Mouse (Mus musculus) liver, embryonic 16.5 days (tissue): ENCODE measurements around the gene Dock2. TPM values are rescaled to one million over a fixed set of nuclear protein-coding genes. Genes with fewer than 3 reads are reported as not detected.

Source experiments
- ATAC-seq: fragments of 200-750 bp; cut with Nextera tagmentation; 2 replicates; pipeline ENCODE4 v1.8.0; 2017; ENCODE audit warnings: low read depth, mild to moderate bottlenecking, moderate number of reproducible peaks, moderate library complexity
- H3K27ac ChIP-seq: fragments of 300-500 bp; sonication (generic); 2 replicates; pipeline ENCODE4 v1.5.1; 2014; ENCODE audit warnings: mild to moderate bottlenecking, low read length
- H3K27me3 ChIP-seq: fragments of 300-500 bp; sonication (generic); 2 replicates; pipeline ENCODE4 v1.6.1; 2014; ENCODE audit warnings: low read depth, low read length, mixed read lengths; ENCODE audit not compliant: control insufficient read depth, insufficient read depth
- H3K36me3 ChIP-seq: fragments of 300-500 bp; sonication (generic); 2 replicates; pipeline ENCODE4 v1.6.1; 2014; ENCODE audit warnings: mild to moderate bottlenecking; ENCODE audit not compliant: control insufficient read depth, insufficient read depth
- H3K4me1 ChIP-seq: fragments of 300-500 bp; sonication (generic); 2 replicates; pipeline ENCODE4 v1.6.1; 2014; ENCODE audit warnings: low read depth, low read length, mixed read lengths; ENCODE audit not compliant: control insufficient read depth
- H3K4me2 ChIP-seq: fragments of 300-500 bp; sonication (generic); 2 replicates; pipeline ENCODE4 v1.6.1; 2014; ENCODE audit warnings: low read depth, low read length, mixed read lengths
- H3K4me3 ChIP-seq: fragments of 300-500 bp; sonication (generic); 2 replicates; pipeline ENCODE4 v1.5.1; 2014; ENCODE audit warnings: low read depth, mild to moderate bottlenecking, low read length
- H3K9ac ChIP-seq: fragments of 300-500 bp; sonication (generic); 2 replicates; pipeline ENCODE4 v1.6.1; 2014; ENCODE audit warnings: low read depth, low read length
- H3K9me3 ChIP-seq: fragments of 300-500 bp; sonication (generic); replicated peaks from 2 replicates; pipeline ENCODE4 v1.6.1; 2016; ENCODE audit warnings: low read length; ENCODE audit not compliant: control insufficient read depth
- WGBS: fragments of 180-500 bp; shearing (Covaris S2); extraction: QIAGEN DNeasy Blood & Tissue Kit; methylation state at CpG from one replicate; pipeline ENCODE4 v1.1.7; 2014; ENCODE audit not compliant: insufficient replicate concordance; 5-methylcytosine and 5-hydroxymethylcytosine counted together
- polyA plus RNA-seq: library from polyadenylated mRNA; unstranded; fragments of >200 nt; fragmentation: Nextera tagmentation; extraction: Ambion mirVana; gene quantifications from 2 replicates; pipeline ENCODE4 v1.2.1, GENCODE M21; 2015

Gene Dock2
- polyA plus RNA-seq, 1 experiment from 2014 or later, result 5.3 TPM

DNA sequence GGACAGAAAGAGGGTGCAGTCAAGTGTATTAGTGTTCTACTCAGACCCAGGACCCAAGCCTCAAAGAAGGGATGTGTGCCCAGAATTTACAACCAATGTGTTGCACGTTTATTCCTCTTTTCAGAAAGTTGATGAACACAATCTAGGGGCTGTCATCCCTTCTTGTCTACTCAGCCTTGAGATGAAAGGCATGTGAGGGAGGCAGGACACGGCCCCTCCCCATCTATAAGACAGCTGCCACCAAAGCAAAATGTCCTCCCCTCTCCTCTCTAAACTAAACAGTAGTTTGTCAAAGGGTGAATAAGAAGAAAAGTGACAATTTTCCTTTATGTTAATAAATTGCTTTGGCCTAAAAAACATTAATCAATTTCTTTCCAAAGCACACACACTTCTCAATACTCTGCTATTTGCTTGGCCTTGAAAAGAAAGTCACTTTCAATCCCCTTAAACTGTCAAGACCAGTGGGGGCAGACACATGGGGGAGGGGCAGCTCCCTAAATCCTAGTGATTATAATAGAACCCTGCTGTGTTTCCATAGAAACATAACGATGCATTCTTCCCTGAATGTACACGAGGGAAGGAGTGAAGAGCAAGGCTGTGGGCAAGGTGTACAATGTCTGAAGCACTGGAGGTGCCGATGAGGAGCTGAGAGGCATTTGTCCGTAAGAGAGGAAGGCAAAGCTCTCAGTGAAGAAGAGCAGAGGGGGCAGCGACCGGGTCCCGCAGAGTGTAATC is 367.6 kb downstream of the Dock2 start:
- H3K4me2 ChIP-seq, result no peak overlapping the region
- WGBS, result 65% methylated on average over 9 of the region's 9 CpGs
- no peak for ATAC-seq

DNA sequence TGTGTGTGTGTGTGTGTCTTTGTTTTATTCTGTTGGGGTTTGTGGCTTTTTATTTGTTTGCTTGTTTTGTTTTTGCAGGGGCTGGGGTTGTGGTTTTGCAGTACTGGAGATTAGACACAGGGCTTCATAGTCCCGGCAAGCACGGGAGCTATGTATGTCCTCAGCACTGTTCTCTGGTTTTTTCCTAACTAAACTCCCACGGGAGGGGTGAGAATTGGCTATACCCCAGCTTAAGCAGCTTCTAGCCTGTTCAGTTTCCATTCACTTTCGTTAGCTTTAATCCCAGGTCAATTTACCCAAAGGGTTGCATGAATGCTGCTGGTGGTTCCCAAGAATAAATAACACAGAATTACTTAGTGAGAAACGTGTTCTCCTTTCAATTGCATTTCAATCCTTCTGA is 376.8 kb downstream of the Dock2 start:
- Histone ChIP-seq H3K4me1 (no peaks in the 10 kb centered on the region), H3K36me3 (no peaks in the 10 kb centered on the region), H3K9me3 (no peaks in the 10 kb centered on the region), H3K27ac (no peak overlapping the region), H3K27me3 (no peaks in the 10 kb centered on the region), H3K4me3 (no peak overlapping the region), H3K4me2 (no peak overlapping the region), H3K9ac (no peak overlapping the region)
- WGBS, result 42% methylated on average over 5 of the region's 5 CpGs
- no peak for ATAC-seq

More for the DNA sequence above, 367.6 kb downstream of the Dock2 start:
- Histone ChIP-seq H3K4me3 (no peak overlapping the region), H3K27ac (no peak overlapping the region), H3K9me3 (no peaks in the 10 kb centered on the region), H3K4me1 (no peaks in the 10 kb centered on the region), H3K9ac (no peak overlapping the region), H3K36me3 (no peaks in the 10 kb centered on the region), H3K27me3 (no peaks in the 10 kb centered on the region)

DNA sequence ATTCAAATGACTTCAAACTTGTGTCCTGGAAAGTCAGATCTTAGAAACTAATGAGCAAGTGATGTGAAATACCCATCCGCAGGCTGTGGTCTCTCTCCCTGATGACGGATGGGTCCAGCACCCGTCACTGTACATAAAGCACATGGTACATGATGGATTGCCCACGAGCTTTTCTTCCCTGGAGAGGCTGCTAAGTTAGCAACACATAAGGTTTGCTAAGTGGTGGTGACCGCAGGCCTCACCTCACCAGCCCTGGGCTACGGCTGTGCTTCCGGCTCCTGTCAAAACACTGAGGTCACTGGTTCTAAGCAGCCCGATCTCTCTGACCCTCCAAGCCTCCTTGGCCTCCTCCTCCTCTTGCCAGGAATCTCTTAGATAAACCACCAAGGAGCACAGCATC is 377.4 kb downstream of the Dock2 start:
- Histone ChIP-seq H3K4me3 (no peak overlapping the region), H3K9ac (no peak overlapping the region), H3K27me3 (no peaks in the 10 kb centered on the region), H3K4me1 (no peaks in the 10 kb centered on the region), H3K27ac (no peak overlapping the region), H3K36me3 (no peaks in the 10 kb centered on the region), H3K4me2 (no peak overlapping the region), H3K9me3 (no peaks in the 10 kb centered on the region)
- WGBS, result 67% methylated on average over 8 of the region's 8 CpGs
- ATAC-seq, result no peak

DNA sequence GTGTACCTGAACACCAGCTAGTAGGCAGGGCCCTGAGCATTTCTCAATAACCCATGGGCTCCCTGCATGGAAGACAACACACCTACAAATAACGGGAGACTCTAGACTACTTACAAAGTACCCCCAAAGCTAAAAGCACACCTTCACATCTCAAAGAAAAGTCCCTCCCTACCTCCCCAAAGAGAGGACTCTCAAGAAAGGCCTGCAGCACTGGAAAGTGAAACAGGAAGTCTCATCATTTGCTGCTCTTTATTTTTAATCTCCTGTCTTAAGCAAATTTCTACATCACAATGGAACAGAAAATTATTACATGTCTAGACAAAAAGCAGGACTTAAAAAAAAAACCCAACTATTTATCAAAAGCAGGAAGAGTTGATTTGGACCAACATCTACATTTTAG is 378.4 kb downstream of the Dock2 start:
- no peak overlapping the region for H3K9ac ChIP-seq
- H3K36me3 ChIP-seq, result no peaks in the 10 kb centered on the region
- H3K9me3 ChIP-seq, result no peaks in the 10 kb centered on the region
- no peak overlapping the region for H3K27ac ChIP-seq
- no peak for ATAC-seq
- H3K27me3 ChIP-seq, result no peaks in the 10 kb centered on the region
- H3K4me1 ChIP-seq, result no peaks in the 10 kb centered on the region
- WGBS, result 60% methylated on average over 1 of the region's 1 CpGs
- no peak overlapping the region for H3K4me2 ChIP-seq
- H3K4me3 ChIP-seq, result no peak overlapping the region

DNA sequence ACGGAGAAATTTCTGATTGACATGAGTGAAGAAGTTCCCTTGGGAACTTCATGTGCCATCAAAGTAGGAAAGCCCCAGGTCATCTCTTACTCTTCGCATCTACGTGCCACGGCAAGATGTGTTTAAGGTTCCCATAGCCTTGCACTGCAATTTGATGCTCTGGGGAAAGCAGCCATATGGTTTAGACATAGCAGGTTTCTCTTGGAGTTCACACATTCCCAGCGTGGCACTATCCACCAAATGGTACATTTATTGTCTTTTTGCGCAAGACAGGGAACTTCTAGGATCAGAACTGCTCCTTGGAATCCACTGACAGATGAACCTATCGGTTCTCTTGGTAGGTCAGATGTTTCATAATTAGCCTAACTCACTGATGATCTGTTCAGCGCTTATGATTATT is 382.3 kb downstream of the Dock2 start:
- no peaks in the 10 kb centered on the region for H3K4me1 ChIP-seq
- H3K9ac ChIP-seq, result no peak overlapping the region
- H3K9me3 ChIP-seq, result no peaks in the 10 kb centered on the region
- H3K4me2 ChIP-seq, result no peak overlapping the region
- no peaks in the 10 kb centered on the region for H3K27me3 ChIP-seq
- H3K4me3 ChIP-seq, result no peak overlapping the region
- no peak for ATAC-seq
- 71% methylated on average over 8 of the region's 8 CpGs for WGBS
- no peaks in the 10 kb centered on the region for H3K36me3 ChIP-seq
- no peak overlapping the region for H3K27ac ChIP-seq

DNA sequence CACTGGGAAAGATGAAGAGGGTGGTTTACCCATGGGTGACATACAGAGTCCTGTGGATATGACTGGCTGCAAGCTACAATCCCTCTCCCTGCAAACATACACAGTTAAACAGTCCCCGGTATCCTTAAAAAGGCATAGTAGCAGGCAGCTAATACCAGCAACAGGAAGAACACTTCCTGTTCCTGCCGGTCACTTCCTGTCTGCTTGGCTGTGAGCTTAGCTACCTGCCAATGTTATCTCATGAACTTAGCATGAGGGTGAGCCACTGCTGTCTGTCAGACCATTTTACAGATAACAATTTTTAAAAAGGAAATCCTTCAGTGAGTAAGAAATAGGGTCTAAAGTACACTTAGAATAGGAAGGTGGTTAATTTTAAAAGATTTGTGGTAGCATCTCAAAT is 385.1 kb downstream of the Dock2 start:
- Histone ChIP-seq H3K4me3 (no peak overlapping the region), H3K9me3 (no peaks in the 10 kb centered on the region), H3K27me3 (no peaks in the 10 kb centered on the region), H3K4me2 (no peak overlapping the region), H3K9ac (no peak overlapping the region), H3K36me3 (no peaks in the 10 kb centered on the region), H3K27ac (no peak overlapping the region), H3K4me1 (no peaks in the 10 kb centered on the region)
- ATAC-seq, result 0 out of 2 replicates have a peak, but pooled peaks have one; percentile 16
- WGBS, result 17% methylated on average over 2 of the region's 2 CpGs

DNA sequence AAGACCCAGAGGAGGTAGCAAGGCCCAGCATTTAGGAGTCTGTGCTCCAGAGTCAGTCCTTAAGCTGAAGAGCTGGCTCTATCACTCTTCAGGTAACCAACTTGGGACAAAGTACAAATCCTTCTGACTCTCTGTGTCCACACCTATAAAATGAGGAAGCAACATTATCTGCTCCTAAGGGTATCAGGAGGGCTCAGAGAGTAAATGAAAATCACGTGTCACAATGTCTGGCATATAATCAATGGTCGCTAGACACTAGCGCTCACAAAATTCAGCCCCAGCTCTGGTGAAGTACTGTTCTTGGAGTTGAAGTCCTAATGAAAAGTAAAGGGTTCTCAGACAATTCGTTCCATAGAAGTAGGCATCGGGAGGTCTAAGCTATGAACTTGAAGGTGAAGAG is 386.0 kb downstream of the Dock2 start:
- H3K27ac ChIP-seq, result no peak overlapping the region
- no peak overlapping the region for H3K4me2 ChIP-seq
- WGBS, result 62% methylated on average over 5 of the region's 5 CpGs
- no peaks in the 10 kb centered on the region for H3K9me3 ChIP-seq
- no peaks in the 10 kb centered on the region for H3K27me3 ChIP-seq
- no peak overlapping the region for H3K4me3 ChIP-seq
- no peak for ATAC-seq
- H3K9ac ChIP-seq, result no peak overlapping the region
- no peaks in the 10 kb centered on the region for H3K4me1 ChIP-seq
- no peaks in the 10 kb centered on the region for H3K36me3 ChIP-seq

DNA sequence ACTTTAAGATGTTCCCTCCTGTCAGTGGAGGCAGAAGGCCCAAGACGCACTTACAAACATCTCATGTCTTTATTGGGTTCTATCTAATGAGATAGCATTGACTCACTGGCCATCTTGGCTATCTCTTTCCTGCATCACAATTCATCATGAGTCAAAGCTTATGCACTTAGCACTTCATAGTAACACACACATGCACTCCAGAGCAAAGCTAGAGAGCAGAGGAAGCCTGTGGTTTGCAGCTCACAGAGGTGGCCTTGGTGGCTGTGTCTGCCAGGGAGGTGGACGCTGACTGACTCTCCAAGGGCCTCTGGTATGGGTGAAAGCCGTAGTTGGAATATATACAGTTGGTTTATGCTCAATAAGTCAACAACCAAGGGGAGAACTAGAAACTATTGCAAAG is 387.9 kb downstream of the Dock2 start:
- no peak for ATAC-seq
- Histone ChIP-seq H3K27ac (no peak overlapping the region), H3K4me3 (no peak overlapping the region), H3K4me1 (no peaks in the 10 kb centered on the region), H3K4me2 (no peak overlapping the region), H3K27me3 (no peaks in the 10 kb centered on the region), H3K36me3 (no peaks in the 10 kb centered on the region), H3K9ac (no peak overlapping the region), H3K9me3 (no peaks in the 10 kb centered on the region)
- 34% methylated on average over 3 of the region's 3 CpGs for WGBS

DNA sequence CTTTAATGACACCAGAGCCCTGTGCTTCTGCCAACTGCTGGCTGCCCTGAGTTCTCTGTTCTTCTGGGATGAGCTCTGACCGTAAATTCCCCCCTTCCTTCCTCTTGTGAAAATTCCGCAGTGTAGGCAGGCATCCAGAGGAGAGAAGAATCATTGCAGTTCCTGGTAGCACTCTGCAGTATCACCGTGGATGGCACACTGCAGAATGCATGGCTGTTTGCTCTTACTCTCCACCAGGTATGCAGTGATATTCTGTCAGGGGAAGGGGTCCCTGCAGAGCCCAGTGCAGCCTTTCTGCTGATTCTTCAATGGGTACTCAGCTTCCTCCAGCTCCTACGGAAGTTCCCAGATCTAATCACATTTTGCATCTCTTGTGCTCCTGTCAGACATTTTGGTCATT is 391.6 kb downstream of the Dock2 start:
- WGBS, result 40% methylated on average over 4 of the region's 4 CpGs
- Histone ChIP-seq H3K4me1 (no peaks in the 10 kb centered on the region), H3K9ac (no peak overlapping the region), H3K36me3 (no peaks in the 10 kb centered on the region), H3K9me3 (no peaks in the 10 kb centered on the region), H3K4me3 (no peak overlapping the region), H3K27ac (no peak overlapping the region), H3K27me3 (no peaks in the 10 kb centered on the region), H3K4me2 (no peak overlapping the region)
- no peak for ATAC-seq
